Mouse (Mus musculus) kidney, postnatal 10 days (tissue): ENCODE measurements at regions not wholly inside any gene's neighbourhood (a gene's known extent, or its start where the extent isn't known, plus 50 kb on each side); places are given as distances from the start of the nearest gene placed in this dataset.
"Not testable (repeated sequence)": the region's sequence is repeated elsewhere in the genome, so short reads cannot be mapped to it uniquely, and the experiment has no call there.

Experiments used
- DNase-seq: peaks from one replicate; pipeline ENCODE4 v3.0.0; 2021; ENCODE audit warnings: mixed read lengths

GRCm38 (mm10) chr2:17896036-17896435 lies 100.7 kb downstream of the H2al2a start:
- no peak for DNase-seq

- not testable (repeated sequence) for DNase-seq
Observed at GRCm38 (mm10) chr2:17892661-17893060, 104.1 kb downstream of the H2al2a start.

DNA sequence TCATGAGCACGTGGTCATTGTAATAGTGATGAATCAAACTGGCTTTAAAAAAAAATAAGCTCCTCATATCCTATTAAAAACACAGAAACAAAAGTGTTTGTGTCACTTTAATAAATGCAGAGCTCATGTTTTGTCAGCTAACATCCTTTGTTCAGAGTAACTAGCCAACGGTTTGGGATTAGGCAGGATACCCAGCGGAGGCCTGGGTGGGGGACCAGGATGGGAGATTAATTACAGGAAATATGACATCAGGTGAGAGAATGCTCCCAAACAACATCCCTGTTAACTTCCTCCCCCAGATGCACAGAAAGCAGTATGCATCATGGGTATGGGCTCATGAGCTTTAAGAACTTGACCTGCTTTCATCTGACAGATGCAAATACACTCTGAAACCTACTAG lies 109.1 kb downstream of the H2al2a start:
- peak; percentile 17 for DNase-seq

- no peak for DNase-seq
Observed at GRCm38 (mm10) chr2:17882389-17882788, 114.4 kb downstream of the H2al2a start.

GRCm38 (mm10) chr2:17880800-17881717 lies 115.7 kb downstream of the H2al2a start:
- peak; percentile 14 for DNase-seq

- no peak for DNase-seq
Observed at GRCm38 (mm10) chr2:17877901-17878300, 118.9 kb downstream of the H2al2a start.

- no peak for DNase-seq
Observed at GRCm38 (mm10) chr2:17876942-17877341, 119.8 kb downstream of the H2al2a start.

- no peak for DNase-seq
Observed at GRCm38 (mm10) chr2:17876155-17876554, 120.6 kb downstream of the H2al2a start.

- DNase-seq, result no peak
Observed at GRCm38 (mm10) chr2:17870562-17870961, 126.2 kb downstream of the H2al2a start.

DNA sequence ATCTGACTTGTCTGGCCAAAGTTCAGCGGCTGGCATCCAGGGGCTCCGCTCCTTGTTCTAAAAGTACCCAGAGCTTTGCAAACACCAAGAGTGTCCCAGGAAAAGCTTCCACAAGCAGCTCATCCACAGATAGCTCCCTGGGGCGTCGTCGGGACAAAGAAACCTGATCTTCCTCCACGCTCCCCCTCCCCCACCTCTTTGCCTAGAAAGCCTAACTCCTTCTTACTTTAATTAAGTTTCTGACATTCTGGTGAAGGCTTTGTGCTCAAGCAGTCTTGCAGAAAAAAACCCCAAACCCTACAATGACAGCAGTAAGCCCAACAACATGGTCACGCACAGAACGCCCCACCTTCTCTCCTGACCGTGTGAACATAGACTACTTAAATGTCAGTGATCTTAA lies 128.6 kb downstream of the H2al2a start:
- peak; percentile 18 for DNase-seq

DNA sequence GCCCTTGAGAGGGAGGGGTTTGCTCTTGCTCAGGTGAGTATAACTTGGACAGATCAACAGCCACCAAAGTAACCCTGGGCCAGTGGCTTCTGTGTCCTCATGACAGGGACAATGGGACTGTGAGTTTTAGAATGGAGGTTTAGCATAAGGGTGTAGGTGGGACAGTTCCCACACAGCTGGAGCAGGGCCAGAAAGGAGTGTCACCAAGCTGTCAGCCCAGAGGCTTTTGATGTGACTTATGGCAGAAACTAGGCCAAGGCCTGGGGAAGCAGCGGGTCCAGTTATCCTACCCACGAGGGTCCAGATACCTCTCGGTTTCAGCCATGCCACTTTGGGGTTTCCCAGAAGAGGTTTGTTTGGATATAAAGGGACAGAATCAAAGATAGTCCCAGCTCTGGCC lies 129.4 kb downstream of the H2al2a start:
- DNase-seq, result no peak

DNA sequence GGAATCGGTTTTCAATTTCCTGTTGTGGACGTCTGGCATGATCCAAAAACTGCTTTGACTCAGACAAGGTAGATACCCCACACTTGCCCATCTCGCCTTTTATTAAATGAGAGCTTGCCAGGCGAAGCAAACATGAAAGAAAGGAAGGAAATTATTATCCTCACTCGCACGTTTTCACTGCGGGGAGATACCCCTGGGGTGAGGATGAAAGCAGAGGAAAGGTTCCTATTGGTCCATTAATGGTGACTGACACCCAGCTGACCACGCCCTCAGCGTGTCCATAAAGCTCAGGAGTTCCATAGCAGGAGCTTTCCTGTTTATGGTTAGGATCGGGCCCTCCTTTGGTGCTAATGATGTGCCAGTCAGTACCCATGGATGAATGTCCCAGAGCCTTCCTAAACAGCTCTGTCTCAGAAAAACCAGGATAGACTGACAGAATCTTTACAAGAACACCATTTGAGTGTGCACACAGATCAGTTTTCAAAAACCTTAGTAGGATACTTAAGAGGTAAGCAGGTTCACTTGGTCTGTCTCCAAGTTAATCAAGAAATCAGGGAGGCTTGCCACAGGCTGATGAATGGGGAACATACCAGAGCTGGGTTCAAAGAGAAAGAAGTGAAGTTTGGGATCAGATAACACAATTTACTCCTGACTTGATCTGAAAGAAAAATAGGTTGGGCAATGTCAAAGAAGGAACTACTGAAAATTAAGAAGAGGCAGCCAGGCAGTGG lies 130.7 kb upstream of the Nebl start:
- no peak for DNase-seq

GRCm38 (mm10) chr2:17860922-17861559 lies 129.8 kb upstream of the Nebl start:
- no peak for DNase-seq

DNA sequence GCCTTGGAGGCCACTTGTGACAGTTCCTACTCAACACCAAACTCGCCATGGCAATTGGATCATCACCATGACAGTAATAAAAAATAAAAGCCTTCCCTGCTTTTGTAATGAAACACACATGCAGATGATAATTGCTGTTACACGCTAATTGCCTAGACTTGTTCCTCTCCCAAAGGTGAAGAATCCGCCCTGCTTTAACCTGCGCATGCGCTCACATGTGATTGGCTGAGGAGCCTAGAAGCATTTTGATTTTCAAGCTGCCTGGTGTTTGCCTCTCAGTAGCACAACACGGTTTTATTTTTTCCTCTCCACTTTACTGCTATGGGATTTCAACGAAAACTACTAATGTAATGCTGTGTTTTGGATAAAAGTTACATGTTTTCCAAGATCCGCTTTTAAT lies 128.0 kb upstream of the Nebl start:
- no peak for DNase-seq

DNA sequence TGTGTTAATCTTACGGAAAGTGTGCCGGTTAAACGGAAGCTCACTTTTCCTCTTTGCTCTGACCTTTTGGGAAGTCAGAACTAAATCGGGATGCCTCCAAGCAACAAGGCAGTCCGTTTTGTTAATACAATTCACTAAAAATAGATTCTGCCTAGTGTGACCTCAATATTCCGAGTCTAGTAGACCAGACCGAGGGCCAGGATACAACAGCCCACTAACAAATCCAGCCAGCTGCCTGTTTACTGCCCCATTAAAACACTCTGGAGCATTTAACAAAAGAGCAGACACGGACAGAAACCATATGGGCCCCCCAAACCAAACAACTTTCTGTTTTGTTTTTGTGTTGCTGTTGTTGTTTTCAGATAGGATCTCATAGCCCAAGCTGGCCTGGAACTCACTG lies 127.1 kb upstream of the Nebl start:
- DNase-seq, result peak; percentile 43

GRCm38 (mm10) chr2:17855566-17856264 lies 124.5 kb upstream of the Nebl start:
- DNase-seq, result no peak

GRCm38 (mm10) chr2:17854088-17854487 lies 122.8 kb upstream of the Nebl start:
- no peak for DNase-seq

GRCm38 (mm10) chr2:17853500-17854011 lies 122.3 kb upstream of the Nebl start:
- no peak for DNase-seq

GRCm38 (mm10) chr2:17852740-17853499 lies 121.7 kb upstream of the Nebl start:
- peak; percentile 24 for DNase-seq

- no peak for DNase-seq
Observed at GRCm38 (mm10) chr2:17850741-17851140, 119.5 kb upstream of the Nebl start.

DNA sequence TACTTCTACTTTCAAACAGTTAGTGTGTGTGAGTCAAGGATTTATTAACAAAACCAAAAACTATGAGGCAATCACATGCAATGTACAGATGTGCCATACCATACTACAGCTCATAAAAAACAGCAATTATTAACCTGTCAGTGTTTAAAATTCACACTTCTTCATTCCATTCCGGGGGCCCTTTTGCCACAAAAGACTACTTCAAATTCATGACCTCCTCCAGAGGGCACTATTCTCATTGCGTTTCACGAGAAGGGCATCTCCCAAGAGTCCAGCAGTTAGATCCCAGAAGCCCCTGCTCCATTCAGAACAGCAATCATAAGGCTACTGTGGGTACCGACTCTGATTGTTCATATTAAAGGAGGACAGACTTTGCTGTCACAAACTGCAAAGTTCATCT lies 118.0 kb upstream of the Nebl start:
- DNase-seq, result peak; percentile 27
